Mouse (Mus musculus) brown adipose tissue, adult 24 weeks (tissue): ENCODE results near the gene Akap6. TPM values are rescaled to one million over a fixed set of nuclear protein-coding genes. Genes with fewer than 3 reads are reported as not detected.
A peak's percentile ranks its signal among the peaks of the same experiment; 100 is the strongest.

Experiments used
- H3K27ac ChIP-seq: fragments of 200-500 bp; replicated peaks from 2 replicates; pipeline ENCODE4 v1.5.1; 2012; ENCODE audit warnings: low read depth, mild to moderate bottlenecking, low read length
- H3K4me1 ChIP-seq: fragments of 200-500 bp; 2 replicates; pipeline ENCODE4 v1.6.1; 2012; ENCODE audit warnings: low read length, mixed read lengths; ENCODE audit not compliant: control insufficient read depth, insufficient read depth, insufficient read length
- H3K4me3 ChIP-seq: fragments of 200-500 bp; 2 replicates; pipeline ENCODE4 v1.5.1; 2012; ENCODE audit warnings: low read depth, mild to moderate bottlenecking, low read length, moderate library complexity; ENCODE audit not compliant: insufficient read depth
- polyA plus RNA-seq: library from polyadenylated mRNA; stranded (reverse); fragments of >200 nt; gene quantifications from 2 replicates; pipeline ENCODE4 v1.2.4, GENCODE M21; 2012; ENCODE audit not compliant: missing spikeins, insufficient read depth, insufficient read length

The Akap6 gene
- polyA plus RNA-seq, 1 experiment, result 0.48 TPM

- H3K4me3 ChIP-seq, result no peak overlapping the region
- H3K4me1 ChIP-seq, result peaks cover 7% of the 10 kb centered on the region
- H3K27ac ChIP-seq, result no peak overlapping the region
These were observed 176.9 kb downstream of the Akap6 start for GRCm38 (mm10) chr12:52876065-52876464.

GRCm38 (mm10) chr12:52876978-52877769, 178.0 kb downstream of the Akap6 start:
- H3K4me3 ChIP-seq, result no peak overlapping the region
- no peak overlapping the region for H3K27ac ChIP-seq
- peaks cover 7% of the 10 kb centered on the region for H3K4me1 ChIP-seq

GRCm38 (mm10) chr12:52879324-52879723, 180.1 kb downstream of the Akap6 start:
- no peak overlapping the region for H3K4me3 ChIP-seq
- peaks cover 3% of the 10 kb centered on the region for H3K4me1 ChIP-seq
- H3K27ac ChIP-seq, result no peak overlapping the region

GRCm38 (mm10) chr12:52892519-52892918, 193.3 kb downstream of the Akap6 start:
- no peak overlapping the region for H3K27ac ChIP-seq
- no peak overlapping the region for H3K4me3 ChIP-seq
- H3K4me1 ChIP-seq, result no peaks in the 10 kb centered on the region

GRCm38 (mm10) chr12:52893656-52894405, 194.6 kb downstream of the Akap6 start:
- H3K4me3 ChIP-seq, result no peak overlapping the region
- H3K27ac ChIP-seq, result no peak overlapping the region
- no peaks in the 10 kb centered on the region for H3K4me1 ChIP-seq

GRCm38 (mm10) chr12:52895672-52896460, 196.7 kb downstream of the Akap6 start:
- no peak overlapping the region for H3K27ac ChIP-seq
- no peaks in the 10 kb centered on the region for H3K4me1 ChIP-seq
- H3K4me3 ChIP-seq, result 0 out of 2 replicates have a peak overlapping the region, but pooled peaks have one; percentile 4

- H3K4me3 ChIP-seq, result no peak overlapping the region
- H3K27ac ChIP-seq, result no peak overlapping the region
- H3K4me1 ChIP-seq, result no peaks in the 10 kb centered on the region
These were observed 197.6 kb downstream of the Akap6 start for GRCm38 (mm10) chr12:52896785-52897184.

GRCm38 (mm10) chr12:52898130-52898529, 198.9 kb downstream of the Akap6 start:
- Histone ChIP-seq H3K27ac (no peak overlapping the region), H3K4me1 (no peaks in the 10 kb centered on the region), H3K4me3 (no peak overlapping the region)

GRCm38 (mm10) chr12:52904046-52904445, 204.9 kb downstream of the Akap6 start:
- no peak overlapping the region for H3K4me3 ChIP-seq
- no peaks in the 10 kb centered on the region for H3K4me1 ChIP-seq
- no peak overlapping the region for H3K27ac ChIP-seq

GRCm38 (mm10) chr12:52908448-52909066, 209.4 kb downstream of the Akap6 start:
- no peak overlapping the region for H3K4me3 ChIP-seq
- no peak overlapping the region for H3K27ac ChIP-seq
- H3K4me1 ChIP-seq, result no peaks in the 10 kb centered on the region

- Histone ChIP-seq H3K4me1 (no peaks in the 10 kb centered on the region), H3K27ac (no peak overlapping the region), H3K4me3 (no peak overlapping the region)
These were observed 211.2 kb downstream of the Akap6 start for GRCm38 (mm10) chr12:52910345-52910744.

GRCm38 (mm10) chr12:52910819-52911218, 211.6 kb downstream of the Akap6 start:
- Histone ChIP-seq H3K4me1 (no peaks in the 10 kb centered on the region), H3K27ac (no peak overlapping the region), H3K4me3 (no peak overlapping the region)

- Histone ChIP-seq H3K27ac (no peak overlapping the region), H3K4me3 (no peak overlapping the region), H3K4me1 (no peaks in the 10 kb centered on the region)
These were observed 219.8 kb downstream of the Akap6 start for GRCm38 (mm10) chr12:52918939-52919338.

GRCm38 (mm10) chr12:52922510-52922909, 223.3 kb downstream of the Akap6 start:
- no peak overlapping the region for H3K4me3 ChIP-seq
- H3K27ac ChIP-seq, result no peak overlapping the region
- H3K4me1 ChIP-seq, result no peaks in the 10 kb centered on the region

GRCm38 (mm10) chr12:52925448-52925847, 226.3 kb downstream of the Akap6 start:
- H3K4me1 ChIP-seq, result no peaks in the 10 kb centered on the region
- H3K4me3 ChIP-seq, result no peak overlapping the region
- H3K27ac ChIP-seq, result no peak overlapping the region
